Mouse (Mus musculus) megakaryocyte, adult 5-6 weeks (primary cell): ENCODE data around the gene Ndufv3. TPM values are rescaled to one million over a fixed set of nuclear protein-coding genes. Genes with fewer than 3 reads are reported as not detected.
"Not testable (repeated sequence)": the region's sequence is repeated elsewhere in the genome, so short reads cannot be mapped to it uniquely, and the experiment has no call there.

Source experiments
- ATAC-seq: 2 replicates; pipeline ENCODE4 v1.8.0; 2016; ENCODE audit warnings: mild to moderate bottlenecking, inconsistent platforms; ENCODE audit not compliant: poor library complexity, severe bottlenecking
- total RNA-seq, 2 experiments: library from RNA; stranded (forward) in 1 of 2; stranded (reverse) in 1 of 2; fragments of 153-499, 151-499 nt in 1 of 2; fragments of 221-1000, 200-1000 nt in 1 of 2; gene quantifications; 2 replicates each; pipeline versions ENCODE4 v1.2.3 to v1.2.4; 2015 to 2017

The Ndufv3 gene
- total RNA-seq, 2 experiments from 2014 or later = 95.7 to 217 TPM

DNA sequence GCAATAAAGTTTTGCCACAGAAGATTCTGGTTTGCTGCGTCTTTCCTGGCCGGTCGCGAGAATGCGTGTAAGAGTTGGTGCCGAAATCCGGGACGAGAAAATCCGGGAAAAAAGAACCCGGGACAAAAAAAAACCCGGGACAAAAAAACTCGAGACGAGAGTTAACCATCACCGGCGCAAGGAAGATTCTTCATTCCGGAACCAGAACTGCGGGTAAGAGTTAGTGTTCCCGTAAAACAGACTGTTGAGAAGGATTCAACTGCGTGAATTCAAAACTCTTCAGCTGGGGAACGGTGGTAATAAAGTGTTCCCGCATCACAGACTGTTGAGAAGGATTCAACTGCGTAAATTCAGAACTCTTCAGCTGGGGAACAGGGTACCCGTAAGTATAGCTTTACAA lies 32.7 kb downstream of the Ndufv3 start:
- not testable (repeated sequence) for ATAC-seq

DNA sequence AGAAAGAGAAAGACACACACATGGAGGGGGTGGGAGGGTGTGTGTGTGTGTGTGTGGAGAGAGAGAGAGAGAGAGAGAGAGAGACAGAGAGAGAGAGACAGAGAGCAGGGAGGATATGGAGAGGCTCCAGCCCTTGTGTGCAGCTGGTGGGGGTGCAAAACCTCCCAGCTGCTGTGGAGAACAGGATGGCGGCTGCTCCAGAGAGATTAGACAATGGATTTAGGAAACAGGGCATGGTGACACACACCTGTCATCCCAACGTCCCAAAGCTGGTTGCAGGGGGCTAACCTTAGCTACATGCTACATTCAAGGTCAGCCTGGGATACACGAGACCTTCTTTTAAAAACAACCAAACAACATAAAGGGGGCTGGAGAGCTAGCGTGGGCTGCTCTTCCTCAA lies 36.3 kb downstream of the Ndufv3 start:
- ATAC-seq = no peak

DNA sequence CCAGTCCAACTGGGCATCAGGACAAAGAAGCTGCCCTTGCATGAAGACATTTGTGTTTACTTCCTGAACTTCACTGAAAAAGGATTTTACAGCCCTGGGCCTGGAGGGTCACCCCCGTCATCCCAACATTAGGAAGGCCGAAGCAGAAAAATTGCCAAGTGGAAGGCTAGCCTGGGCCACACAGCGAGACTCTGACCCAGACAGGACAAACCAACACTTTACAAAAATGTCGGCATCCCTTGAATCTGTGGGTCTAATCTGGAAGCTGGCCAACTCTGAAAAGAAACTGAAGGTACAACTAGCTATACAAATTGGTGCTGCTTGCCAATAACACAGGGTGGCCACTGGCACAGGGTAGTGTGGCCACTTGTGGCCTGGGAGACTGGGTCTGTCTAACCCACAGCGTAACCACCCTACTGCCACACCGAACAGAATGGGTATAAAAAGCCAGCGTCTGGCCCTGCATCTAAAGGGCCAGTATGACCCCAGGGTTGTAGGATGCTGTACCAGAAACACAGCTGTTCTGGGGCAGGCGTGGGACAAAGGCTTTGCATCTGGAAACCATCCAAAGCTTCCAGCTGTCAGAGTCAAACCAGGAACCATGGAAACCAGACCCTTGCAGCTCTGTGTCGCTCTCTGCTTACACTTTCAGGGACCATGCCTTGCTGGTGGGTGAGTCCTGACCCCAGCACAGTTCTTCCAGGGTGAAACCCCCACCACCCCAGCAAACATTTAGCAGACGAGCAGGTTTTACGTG lies 37.4 kb downstream of the Ndufv3 start:
- ATAC-seq = no peak

DNA sequence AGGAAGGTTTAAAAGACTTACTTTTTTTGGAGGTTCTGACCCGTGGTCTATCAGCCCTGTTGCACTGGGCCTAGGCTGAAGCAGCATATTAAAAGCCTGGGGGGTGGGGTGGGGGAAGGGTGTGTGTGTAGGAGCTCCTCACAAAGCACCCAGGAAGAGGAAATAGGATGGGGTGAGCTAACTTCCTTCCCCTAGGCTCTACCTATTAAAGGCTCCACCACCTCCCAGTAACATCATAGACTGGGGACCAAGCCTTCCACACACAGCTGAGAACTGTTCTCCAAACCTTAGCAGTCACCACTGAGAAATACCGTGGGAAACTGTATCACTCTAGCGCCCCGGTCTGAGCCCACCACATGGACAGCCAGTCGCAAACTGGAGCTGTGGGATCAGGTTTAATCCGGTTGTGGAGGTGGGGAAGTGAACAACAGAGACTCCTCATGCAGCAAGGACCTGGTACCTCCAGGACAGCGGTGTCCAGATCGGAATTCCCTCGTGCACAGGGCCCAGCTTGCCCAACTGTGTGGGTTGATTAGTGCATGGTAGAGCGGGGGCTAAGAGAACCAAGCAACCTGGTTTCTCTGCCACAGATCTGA lies 38.1 kb downstream of the Ndufv3 start:
- ATAC-seq = peak; percentile 62

DNA sequence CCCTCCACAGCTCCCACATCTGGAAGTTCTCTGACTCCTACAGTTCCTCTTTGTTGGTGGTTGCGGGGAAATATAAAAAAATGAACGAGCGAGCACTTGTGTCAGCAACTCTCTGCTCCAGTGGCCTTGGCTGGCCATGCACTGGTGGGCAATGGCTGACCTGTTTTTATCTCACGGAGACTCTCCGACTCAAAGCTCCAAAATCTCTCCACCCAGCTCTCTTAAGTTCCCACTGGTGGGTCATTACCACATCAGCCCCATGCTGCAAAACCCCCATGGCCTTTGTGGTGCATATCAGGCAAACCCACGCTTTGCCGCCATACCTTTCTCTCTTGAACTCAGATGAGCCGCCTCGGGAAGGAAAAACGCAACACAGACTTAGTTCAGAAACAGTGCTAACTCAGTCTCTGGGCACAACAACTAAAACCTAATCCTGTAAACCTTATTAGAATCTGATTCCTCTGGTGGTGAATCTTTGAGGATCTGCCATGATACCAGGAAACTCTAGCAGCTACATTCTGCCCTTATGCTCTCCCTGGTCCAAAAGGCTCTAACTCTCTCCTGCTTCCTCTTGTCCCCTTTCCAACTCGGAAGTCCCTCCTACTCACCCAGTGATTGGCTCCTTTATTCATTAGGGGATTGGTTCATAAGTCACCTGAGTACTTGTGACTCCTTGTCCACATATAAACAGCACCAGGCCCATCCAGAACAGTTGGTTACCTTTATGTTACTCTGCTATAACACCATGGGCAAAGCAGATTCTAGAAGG lies 39.3 kb downstream of the Ndufv3 start:
- peak; percentile 48; the same call in 1 of the 2 replicates for ATAC-seq

DNA sequence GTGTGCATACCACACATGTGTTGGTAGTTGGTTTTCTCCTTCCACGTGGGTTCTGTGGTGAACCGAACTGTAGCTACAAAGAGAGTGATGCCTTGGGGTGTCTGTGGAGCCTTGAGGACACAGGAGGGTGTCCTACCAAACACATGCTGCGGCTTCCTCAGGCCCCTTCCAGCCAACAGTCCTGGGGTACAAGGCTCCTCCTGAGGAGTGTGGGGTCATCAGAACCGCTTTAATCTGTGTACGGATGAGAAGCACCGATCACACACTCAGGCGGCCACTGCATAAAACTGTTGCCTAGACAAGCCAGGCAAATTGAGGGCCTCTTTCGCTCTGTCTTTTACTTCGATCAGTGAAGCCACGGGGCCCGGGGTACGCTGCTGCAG lies 43.7 kb downstream of the Ndufv3 start:
- ATAC-seq = no peak

DNA sequence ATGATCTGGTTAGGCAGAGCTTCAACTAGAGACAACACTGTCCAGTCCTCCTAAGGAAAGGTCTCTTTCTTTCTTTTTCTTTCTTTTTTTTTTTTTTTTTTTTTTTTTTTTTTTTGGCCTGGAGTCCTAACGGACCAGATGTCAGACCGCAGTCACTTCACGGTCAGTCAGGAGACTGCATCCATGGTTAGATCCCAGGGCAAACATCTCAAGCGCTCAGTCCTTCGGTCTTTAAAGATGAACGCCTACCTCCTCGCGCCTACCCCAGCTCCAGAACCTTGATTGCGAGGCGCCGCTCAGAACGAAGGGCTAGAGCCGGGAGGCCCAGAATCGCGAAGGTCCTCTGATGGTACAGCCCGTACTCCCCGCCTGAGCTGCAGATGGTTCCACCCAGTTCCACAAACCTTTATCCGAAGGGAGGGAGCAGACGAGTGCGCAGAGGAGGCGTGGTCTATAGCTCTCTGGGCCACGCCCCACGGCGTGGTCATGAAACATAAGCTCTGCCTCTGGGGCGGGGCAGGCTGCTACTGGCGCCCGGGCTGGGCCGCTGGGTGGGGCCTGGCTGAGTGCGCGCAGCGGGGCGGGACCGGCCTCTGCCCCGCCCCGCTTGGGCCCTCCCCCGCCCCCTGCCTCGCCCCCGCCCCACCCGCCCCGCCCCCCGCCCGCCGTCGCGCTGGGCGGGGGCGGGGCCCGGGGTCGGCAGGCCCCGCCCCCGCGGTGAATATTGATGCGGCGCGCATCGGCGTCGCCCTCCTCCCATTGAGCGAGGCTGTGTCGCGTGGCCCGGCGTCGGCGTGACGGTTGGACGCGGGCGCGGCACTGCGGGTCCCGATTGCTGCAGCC lies 44.3 kb downstream of the Ndufv3 start, which contains the start of gene Pknox1:
Pknox1 (plus strand) TSS at position 720 of the 843 bp plus-strand sequence.
- peak; percentile 90 for ATAC-seq

DNA sequence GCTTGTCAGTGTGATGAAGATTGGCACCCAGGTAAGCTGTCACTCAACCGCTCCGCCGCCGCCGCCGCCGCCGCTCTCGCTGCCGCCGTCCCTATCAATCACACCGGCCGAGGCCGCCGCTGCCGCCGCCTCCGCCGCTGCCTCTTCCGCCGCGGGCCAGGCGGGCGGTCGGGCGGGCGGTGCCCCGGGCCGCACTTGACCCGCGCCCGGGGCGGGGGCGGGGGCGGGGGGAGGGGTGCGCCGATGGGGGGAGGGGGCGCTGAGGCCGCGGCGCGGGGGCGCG lies 44.9 kb downstream of the Ndufv3 start:
- no peak for ATAC-seq

DNA sequence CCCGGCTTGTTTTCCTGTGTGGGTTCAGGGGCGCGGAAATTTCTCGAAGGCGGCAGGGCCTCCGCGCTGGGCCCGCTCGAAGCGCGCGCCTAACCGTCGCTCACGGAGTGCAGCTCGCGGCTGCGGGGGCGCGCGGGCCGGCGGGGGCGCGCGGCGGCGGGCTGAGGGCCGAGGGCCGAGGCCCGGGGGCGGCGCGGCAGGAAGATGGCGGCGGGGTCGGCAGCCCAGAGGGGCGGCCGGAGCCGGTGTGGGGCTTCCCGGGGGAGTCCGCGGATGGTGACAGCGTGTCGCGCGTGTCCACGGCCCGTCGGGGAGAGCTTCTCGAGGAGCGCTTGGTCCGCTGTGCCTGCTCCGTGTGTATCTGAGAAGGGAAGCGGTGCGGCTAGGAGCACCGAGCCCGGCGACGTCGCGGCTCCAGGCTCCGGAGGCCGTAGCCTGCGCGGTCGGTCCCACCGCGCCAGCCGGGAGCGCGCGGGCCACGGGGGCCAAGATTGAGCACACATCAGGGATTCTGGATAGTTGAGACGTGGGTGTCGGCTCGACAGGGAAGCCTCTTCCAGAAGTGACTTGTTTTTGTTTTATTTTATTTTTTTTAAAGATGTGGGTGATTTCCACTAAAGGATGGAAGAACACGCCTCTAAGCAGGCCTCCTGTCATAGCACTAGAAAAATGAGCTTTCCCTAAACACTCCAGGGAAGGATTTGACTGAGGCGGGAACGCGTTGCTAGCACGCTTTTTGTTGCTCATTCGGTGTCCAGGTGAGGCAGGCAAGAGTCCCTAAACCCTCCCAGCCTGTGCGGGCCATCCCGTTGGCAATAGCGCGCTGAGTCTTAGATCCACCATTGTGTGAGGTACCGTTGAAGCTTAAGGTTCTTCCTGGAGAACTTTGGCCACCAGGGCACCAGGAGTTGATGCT lies 45.5 kb downstream of the Ndufv3 start:
- 0 out of 2 replicates have a peak, but pooled peaks have one; percentile 2 for ATAC-seq

DNA sequence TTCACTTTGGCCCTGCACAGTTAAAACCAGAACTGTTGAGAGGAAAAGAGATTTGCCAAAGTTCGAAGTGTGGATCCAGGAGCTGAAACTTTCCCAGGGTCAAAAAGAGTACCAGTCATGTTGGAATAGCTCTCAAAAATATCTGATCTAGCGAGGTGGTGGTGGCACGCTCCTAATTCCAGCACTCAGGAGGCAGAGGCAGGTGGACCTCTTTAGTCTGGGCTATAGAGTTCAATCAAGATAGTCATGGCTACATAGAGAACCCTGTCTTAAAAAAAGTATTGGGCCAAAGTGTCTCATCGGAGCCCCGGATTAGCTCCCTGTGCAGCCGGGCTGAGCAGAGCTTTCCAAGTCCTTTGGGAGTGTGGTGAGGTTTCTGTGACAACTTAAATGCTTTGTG lies 46.4 kb downstream of the Ndufv3 start:
- ATAC-seq = no peak

DNA sequence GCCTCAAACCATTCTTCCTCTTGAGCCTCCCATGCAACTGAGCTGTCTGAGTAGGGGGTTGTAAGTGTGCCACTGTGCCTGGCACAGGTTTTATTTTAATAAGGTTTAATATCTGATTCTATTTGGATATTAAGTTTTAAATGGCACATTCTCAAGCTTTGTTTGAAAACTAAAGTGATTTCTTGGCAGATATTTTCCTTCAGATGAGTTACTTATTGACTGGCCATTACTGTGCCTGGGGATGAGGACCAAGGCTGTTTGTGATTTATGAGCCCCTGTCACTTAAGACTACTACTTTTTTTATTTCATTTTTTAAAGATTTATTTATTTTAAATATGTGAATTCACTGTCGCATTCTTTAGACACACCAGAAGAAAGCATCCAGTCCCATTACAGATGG lies 49.8 kb downstream of the Ndufv3 start:
- ATAC-seq = no peak

DNA sequence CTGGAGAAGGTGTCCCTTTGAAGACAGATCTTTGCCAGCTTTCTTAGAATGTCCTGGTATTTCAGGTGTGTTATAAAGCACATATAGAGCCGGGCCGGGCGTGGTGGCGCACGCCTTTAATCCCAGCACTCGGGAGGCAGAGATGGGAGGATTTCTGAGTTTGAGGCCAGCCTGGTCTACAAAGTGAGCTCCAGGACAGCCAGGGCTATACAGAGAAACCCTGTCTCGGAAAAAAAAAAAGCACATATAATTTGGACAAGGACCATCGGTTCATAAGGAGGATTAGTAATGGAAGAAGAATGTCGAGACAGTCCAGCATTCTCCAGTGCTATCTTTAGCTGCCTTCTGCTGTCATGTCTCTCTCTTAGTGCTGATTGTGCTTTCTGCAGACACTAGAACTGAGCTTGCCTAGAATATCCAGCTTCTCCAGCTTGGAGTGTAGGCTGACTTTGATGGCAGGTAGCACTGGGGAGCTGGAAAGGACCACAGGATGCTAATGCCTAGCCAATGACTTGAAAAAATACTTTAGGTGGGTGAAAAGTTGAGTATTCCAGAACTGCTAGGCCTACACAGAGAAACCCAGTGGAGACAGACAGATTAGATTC lies 50.5 kb downstream of the Ndufv3 start:
- no peak for ATAC-seq

DNA sequence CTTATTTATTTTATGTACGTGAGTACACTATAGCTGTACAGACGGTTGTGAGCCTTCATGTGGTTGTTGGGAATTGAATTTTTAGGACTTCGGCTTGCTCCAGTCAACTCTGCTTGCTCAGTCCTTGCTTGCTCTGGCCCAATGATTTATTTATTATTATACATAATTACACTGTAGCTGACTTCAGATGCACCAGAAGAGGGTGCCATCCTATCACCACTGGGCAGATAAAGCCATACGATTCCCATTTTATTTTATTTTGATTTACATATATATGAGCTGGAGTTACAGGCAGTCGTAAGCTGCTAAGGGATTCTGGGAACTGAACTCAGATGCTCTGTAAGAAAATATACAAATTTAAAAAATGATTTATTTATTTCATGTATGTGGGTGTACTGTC lies 51.8 kb downstream of the Ndufv3 start:
- no peak for ATAC-seq

DNA sequence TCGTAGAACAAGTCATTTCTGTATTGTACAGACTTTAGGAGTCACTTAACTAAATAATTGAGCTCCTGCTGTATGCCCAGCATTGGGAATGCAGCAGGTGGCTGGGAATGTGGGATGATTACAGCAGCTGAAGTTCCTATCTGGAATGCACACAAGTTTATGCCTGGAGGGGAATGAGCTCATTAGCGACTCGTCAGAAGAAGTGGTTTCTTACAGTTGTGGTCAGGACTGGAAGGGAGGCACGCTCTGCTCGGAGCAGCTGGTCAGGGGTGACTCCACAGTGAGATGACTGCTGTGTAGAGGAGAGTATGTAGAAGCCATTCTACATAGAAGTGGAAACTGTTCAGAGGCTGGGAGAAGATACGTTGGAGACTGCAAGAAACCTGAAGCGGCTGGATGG lies 54.7 kb downstream of the Ndufv3 start:
- no peak for ATAC-seq

DNA sequence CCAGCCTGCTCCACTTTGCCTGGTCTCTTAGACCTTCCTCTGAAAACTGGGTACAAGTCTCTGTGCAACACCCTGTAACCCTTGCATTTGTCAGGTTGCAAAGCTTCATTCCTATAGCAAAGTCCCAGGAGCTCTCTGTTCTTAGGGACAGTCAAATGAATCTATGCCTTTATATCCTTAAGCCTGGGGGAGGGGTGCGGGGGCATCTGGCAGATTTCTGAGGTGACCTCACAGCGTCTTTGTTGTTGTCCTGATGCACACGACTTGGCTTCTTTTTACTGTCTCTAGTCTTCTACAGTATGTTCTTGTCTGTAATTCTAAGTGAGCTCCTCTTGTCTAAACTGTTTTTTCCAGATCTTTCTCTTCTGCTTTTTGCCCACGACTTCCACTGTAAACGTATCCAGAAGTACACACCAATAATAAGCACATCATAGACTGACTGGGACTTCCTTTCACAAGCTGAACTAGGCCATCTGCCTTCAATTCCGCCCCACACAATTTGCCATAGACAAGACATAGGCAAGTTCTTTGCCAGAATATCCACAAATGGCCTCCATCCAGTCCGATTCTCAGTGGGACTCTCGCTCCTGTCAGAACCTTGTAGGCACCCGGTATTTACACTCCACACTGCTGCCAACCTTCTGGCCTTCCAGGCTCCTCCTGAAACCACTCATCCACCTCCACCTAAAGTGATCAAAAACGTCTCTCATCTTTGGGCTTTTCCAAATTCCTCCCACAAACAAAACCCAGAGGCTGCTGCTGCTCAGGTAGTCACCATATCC lies 56.7 kb downstream of the Ndufv3 start:
- ATAC-seq = no peak

DNA sequence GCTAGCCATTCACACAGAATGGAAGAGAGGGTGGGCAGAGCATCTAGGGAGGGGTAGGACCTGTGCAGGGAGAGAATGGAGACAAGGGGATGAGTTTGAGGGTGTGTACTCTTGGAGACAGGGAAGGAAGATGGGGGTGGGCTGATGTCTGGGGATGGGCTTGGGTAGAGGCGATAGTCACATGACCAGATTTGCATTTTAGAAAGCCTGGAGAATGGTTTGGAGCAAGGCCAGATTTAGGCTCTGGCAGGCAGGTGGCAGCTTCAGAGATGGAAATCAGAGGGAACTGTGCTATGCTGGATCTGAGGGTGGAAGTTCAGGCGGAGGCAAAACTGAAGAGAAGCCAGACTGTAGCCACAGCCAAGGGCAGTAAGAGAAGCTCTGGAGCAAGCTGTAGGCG lies 60.4 kb downstream of the Ndufv3 start:
- ATAC-seq = no peak
